Mouse (Mus musculus) thymus, postnatal 0 days (tissue): ENCODE measurements around the gene Igfn1. TPM values are rescaled to one million over a fixed set of nuclear protein-coding genes. Genes with fewer than 3 reads are reported as not detected.

Source experiments
- DNase-seq: peaks from one replicate; pipeline ENCODE4 v3.0.0-alpha.2; 2015; ENCODE audit warnings: low spot score
- polyA plus RNA-seq: library from polyadenylated mRNA; unstranded; fragments of >200 nt; fragmentation: Nextera tagmentation; extraction: Ambion mirVana; gene quantifications from 2 replicates; pipeline ENCODE4 v1.2.1, GENCODE M21; 2015

The Igfn1 gene
- polyA plus RNA-seq, 1 experiment from 2014 or later: 0.10 TPM

DNA sequence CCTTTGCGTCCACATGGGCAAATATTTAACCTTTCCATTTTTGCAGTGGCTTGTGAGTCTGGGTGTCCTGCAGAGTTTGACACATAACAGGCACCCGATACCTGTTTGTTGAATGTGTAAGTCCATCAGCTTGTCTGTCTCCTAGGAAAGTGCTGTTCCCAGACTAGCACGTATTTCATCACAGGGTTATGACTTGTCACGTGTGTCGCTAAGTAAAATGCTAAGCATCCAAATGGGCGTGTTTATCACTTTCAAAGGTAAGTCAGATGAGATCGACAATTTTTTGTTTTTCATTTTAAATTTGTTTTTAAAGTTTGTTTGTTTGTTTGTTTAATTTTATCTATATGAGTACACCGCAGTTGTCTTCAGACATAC is 2.0 kb upstream of the Igfn1 start:
- no peak for DNase-seq

DNA sequence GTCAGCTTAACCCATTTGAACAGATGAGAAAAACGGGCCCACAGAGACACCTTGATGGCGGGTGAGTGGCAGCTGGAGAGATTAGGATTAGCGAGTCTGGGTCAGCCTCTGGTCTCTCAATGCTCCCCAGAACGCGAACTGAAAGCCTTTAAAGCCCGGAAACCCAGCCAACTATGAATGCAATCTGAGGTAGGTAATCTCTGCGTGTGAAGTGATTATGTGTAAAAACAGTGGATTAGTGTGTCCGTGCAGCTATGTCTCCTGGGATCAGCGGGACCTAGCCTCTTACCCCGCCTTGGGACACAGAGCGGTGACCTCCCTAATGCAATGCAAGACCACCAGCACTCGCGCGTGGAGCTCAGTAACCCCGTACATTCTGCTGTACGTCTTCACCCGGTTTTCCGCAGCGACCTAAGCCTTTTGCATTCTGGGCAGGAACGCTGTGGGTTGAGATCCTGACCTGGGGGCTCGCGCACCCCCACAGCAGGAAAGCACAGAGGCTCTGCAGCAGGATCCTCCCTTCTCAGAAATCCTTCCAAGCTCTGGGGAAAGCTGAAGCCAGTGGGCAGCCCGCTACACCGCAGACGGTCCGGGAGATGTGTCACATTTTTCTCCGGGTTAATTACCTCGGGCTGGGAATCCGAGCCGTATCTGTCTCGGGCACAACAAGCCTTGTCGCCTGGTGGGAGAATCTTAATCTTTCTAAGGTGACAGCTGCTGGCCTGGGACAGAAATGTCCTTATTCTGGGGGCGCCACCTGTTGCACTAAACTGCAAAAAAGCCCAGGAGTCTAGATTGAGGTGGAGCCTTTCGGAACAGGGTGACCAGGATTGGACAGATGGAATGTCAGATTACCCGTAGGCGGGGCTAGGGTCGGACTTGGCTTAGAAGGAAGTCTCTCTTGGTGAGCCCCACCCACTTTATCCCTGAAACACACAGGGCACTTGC is 1.3 kb upstream of the Igfn1 start, which contains the start of gene Tmem9:
Tmem9 (plus strand) TSS at position 940 of the 948 bp plus-strand sequence.
- peak; percentile 9 for DNase-seq

DNA sequence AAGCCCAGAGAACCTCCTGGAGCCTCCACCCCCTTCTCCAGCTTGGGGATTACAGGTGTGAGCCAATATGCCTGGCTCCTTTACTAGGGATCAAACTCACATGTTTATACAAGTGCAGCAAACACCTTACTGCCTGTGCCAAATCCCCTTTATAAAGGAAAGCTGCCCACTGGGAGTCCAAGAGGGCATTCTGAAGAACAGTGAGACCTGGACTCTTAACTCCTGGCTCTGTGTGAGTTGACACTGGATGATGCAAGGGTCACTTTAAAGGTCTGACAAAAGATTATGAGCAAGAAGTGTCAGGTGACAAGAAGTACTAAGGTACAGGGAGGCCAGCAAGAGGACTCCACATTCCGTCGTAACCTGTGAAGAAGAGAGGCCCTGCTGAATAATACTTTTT is 4.7 kb downstream of the Igfn1 start:
- DNase-seq: no peak

DNA sequence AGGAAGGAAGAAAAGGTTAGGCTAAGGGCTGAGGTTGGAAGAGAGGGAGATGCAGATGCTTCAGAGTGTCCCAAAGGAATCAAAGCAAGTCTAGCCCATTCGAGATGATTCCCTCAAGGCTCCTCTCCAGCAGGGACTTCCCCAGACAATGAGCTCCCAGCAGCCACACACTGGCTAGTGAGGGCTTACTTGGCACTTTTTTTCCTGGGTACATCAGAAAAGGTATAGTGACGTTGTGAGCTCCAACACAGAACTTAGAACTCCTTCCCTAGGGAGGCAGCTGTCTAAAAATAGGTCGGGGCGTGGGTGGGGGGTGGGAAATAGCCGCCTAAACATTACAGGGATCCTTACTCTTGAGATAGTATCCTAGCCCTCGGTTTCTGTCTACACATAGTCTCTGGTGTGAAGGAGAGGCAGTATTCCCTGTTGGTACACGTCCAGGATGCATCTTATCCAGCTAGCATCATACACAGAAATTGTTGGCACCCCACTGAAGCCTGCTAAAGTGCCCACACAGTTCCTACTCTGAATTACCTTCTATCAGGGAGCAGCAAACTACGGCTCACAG is 6.3 kb downstream of the Igfn1 start:
- no peak for DNase-seq

DNA sequence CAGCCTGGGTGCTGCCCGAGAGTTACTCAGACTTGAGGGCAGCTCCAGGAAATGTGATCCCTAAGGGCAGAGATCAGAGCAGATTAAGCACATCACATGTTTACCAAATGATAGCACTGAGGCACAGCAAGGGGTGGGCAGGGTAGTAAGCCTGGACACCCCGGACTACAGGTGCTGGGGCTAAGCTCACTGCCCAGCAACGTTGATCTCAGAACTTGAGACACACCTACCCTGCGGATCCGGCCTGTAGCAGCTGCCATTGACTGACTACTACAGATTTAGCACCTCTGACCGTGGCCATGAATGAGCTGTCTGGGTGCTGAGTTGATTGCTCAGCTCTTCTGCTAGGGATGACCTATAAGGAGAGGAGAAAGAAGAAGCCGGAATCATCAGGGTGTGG is 8.6 kb downstream of the Igfn1 start:
- no peak for DNase-seq

DNA sequence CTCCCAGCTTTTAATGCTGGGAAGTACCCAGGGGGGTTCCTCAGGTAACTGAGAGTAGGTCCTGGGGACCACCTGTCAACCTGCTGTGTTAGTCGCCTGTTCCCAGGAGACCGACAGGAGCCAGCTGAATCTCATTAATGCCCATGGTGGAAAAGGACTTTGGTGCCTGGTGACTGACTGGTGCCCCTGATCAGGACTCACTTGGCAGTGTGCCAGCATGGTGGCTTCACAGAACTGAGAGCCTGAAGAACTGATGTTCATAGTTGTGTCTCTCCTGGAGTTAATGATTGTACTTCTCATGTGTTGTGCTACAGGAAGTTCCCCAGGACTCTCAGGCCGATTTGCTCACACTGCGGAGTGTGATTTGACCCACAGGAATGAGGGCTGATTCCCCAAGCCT is 12.7 kb downstream of the Igfn1 start:
- DNase-seq: no peak

DNA sequence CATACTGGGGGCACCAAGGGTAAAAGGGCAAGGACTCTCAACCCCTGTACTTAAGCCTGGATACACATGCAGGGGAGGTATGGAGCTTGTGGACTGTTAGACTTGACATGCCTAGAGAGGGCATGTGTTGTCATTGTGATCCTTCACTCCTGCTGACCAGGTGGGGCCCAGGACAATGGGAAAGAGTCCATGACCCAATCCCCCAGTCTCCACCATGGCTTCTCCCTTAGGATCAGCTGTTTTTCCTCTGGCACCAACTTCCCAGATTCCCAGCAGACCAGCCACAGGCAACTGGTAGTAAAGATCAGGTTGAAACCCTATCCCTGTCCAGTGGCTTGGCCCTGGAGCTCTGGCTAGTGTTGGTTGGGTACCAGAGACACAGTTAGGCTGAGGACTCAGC is 16.3 kb downstream of the Igfn1 start:
- DNase-seq: no peak

DNA sequence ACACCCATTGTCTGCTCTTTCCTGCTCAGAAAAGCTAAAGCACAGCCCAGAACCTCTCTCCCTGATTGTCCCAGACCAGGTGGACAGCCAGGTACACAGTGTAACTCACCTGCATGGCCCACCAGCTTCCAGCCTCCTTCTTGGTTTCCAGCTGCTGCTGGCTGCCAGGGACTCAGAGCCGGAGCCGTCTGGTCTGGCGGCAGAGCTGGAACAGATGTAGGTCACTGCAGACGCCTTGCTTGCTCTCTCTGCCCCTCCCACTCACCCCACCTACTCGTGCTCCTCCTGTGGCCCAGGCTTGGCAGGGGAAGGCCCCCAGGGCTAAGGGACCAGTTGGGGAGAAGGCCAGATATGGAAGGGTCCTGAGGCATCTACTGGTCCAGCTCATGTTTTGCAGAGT is 22.0 kb downstream of the Igfn1 start:
- no peak for DNase-seq

DNA sequence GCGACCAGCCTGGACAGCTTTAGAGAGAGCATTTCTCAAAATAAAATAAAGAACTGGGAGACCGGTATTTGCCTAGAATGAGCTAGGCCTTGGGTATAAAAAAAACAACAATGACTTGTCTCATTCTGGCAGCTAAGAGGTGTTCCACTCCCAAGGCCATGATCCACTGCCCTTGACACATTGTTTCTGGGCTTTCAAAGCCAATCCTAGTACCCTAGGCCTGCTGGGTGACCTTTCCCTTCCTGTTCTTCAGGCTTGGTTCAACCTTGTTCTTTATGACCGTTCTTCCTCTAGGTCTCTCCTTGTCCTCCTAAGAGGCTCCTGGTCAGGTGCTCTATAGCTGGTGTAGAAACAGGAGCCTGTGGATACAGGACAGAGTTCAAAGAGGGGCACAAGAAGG is 33.6 kb downstream of the Igfn1 start:
- no peak for DNase-seq

DNA sequence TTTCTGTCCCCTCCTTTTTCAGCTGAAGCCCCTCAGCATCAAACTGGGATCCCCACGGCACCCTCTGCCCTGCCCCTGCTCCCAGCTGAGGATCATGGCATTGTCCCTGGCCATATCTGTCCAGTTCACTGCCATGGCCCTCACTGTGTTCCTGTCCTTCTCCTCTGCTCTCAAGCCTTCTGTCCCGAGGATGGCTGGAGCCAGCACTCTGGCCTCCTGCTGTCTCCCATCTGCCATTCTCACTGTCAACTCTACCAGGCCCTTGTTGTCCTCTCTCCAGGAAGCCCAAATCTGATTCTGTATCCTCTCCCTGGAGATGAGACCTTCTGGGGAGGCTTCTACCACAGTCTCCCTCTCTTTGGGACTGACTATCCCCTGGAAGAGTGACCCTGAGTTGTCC is 35.7 kb downstream of the Igfn1 start:
- no peak for DNase-seq

DNA sequence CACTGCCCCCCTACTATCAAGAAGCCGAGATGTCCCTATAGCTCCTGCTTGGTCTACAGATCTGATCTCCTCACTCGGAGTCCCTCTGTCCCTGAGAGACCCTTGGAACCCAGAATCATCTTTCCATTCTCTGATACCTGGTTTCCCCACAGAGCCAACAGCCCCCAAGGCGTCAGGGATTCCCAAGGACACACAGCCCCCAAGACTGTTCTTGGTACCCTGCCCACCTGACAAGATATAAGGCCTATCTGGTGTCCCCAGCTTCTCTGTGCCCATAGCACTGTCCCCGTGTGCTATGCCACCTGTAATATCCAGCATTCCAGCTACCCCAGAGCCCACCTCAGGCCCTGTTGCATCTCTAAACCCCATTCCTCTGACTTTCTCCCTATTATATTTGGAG is 38.4 kb downstream of the Igfn1 start:
- DNase-seq: no peak

DNA sequence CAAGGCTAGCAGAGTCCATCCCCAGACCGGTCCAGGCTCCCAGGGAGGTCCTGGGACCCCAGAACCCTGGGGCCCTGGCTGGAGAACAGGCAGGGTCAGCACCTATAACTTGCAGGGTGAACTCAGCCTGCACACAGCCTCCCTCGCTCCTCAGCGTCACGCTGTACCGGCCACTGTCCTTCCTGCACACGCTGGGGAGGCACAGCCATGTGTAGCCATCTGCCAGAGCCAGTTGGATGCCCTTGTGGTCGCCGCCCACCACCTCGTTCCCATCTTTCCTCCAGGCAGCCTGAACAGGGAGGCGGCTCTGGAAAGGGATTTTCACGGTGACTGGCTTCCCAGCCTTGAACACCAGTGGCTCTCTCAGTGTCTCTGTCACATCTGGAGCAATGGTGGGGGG is 41.6 kb downstream of the Igfn1 start:
- DNase-seq: no peak

DNA sequence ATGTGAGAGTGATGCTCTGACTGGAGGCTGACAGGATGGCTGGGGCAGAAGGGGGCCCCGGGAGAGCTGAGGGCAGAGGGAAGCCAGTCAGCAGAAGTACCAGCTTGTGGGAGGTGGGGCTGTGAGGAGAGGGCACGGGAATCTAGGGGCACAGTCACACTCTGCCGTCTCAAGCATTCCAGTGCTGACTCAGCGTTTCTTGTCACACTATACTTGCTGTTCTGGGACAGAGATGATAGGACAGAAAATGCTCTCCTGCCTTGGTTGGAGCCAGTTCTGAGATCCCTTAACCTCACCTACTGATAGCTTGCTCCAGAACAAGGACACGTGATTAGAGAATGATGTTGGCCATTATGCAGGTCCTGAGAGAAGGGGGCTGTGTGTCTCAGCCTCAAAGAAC is 43.0 kb downstream of the Igfn1 start:
- DNase-seq: no peak

DNA sequence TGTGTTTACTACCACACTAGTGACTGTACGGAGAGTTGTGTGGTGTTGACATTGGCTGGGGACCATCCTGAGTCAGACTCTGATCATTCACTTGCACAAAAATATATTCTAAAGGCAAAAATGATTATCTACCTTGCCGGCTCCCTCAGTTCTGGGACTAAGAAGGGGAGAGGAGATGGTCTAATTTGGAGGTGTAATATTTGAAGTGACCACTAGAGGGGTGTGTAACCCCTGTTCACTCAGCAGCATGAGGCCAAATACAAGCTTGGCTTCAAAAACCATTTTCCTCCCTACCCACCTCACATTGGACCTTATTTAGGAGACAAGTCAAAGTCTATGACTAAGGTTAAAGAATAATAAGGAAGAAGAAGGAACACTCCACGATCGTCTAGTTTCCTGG is 47.7 kb downstream of the Igfn1 start:
- DNase-seq: peak; percentile 42

DNA sequence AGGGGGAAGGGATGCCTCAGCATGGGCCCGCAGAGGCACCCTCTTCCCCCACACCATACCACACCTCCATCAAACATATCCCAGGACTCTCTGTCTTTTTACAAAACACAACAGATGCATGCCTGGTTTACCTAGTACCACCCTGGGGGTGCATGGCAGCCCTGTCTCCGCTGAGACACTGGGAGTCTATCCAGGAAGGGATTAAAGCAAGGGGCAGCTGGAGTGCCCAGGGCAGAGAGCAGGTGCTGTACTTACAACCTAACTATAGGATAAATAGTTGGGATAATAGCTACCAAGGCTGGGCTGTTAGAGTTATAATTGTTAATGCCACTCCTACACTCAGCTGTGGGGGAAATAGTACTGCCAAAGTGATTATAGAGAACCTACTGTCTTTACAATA is 57.3 kb downstream of the Igfn1 start:
- no peak for DNase-seq

DNA sequence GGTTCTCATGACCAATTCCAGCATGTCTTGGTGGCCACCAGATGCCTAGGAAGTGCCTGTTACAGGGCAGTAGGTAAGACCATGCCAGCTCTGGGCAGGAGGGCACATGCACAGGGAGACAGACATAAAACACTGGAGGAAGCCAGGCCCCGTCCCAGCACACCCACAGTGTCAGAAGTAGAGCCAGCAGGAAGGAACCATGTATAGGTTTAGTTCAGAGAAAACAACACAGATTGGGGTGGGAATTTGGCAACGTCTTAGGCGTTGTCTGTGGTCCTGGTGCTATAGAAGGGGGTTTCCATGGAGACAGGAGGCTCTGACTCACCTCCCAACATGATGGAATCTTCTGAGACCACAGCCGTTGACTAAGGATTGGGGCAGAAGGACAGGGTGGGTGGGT is 59.9 kb downstream of the Igfn1 start:
- no peak for DNase-seq

DNA sequence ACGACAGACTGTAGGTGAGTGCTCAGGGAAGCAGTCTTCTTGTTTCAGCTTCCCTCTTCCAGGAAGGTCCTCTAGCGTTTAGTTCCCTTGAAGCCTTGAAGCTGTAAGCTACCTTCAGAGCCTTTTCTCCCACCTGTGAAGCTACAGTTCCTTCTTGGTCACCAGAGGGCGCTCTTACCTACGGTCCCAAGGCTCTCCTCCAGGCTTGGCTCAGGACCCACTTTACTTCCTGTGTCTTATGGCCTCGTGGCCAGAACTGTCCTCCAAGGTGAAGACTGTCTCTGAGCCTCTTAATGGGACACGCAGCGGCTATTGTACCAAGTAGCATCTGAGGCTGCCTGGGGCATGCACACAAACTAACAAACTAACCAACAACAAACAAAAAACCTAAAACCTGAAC is 60.4 kb downstream of the Igfn1 start:
- peak; percentile 64 for DNase-seq

DNA sequence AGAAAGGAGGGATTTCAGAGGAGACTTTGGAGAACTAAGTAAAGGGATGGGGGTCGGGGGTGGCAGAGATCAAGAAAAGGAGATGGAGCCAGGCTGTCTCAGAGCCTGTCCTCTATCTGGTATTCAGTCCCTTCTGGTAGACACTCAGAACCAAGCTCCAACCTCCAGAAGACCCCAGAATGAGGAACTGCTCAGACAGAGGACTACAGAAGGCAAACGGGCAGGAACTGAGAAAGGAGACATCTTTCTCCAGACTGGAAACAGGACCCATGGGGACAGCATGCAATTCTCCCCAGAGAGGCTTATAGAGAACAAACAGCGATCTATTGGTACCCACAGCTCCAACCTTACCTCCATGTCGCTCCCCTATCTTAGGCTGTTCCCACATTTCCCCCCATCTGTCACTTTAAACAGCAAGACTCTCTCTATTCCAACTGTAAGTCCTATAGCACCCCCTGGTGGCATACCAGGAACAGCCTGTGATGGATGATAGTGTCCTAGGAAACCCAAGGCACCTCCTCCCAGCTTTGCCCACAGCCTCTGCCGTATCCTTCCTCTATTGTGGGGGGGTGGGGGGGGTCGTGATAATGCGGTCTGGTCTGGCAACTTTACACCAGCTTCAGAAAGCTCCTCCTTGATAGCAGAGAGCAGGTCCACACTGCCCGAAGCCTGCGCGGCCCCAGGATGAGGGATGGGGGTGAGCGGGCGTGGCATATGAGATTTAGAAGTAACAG is 61.4 kb downstream of the Igfn1 start:
- DNase-seq: peak; percentile 67

DNA sequence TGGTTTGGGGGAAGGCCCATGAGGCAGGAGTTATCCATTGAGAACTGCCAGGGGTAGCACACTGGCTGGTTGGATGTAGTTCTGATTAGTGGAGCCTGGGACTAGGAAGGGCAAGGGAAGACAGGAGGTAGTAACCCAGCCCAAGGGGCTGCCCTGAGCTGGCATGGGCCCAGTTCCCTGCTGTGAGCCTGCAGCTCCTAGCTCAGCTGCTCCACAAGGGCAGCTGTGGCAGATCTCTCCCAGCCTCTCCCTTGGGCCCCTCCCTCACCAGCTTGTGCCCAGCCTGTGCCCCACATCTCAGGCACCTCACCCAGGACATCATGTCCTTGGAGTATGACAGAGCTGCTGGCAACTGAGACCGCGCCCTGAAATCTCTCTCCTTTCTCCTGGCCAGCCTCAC is 62.4 kb downstream of the Igfn1 start:
- DNase-seq: no peak

DNA sequence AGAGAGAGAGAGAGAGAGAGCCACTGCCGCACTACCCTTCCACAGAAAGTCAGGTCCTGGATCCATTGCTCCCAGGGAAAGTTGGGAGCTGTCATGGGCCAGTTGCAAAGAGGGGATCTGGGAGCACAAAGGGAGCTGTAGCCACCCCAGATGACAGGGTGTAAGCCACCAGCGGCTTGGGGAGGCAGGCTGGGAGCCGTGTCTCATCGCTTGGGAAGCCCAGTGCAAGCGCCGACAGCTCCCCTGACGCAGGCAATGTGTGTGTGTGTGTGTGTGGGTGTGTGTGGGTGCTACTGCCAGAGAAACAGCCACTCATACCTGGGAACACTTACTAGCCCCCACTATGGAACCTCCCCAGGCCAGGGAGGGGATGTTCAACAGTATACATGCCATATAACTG is 64.0 kb downstream of the Igfn1 start:
- DNase-seq: no peak

DNA sequence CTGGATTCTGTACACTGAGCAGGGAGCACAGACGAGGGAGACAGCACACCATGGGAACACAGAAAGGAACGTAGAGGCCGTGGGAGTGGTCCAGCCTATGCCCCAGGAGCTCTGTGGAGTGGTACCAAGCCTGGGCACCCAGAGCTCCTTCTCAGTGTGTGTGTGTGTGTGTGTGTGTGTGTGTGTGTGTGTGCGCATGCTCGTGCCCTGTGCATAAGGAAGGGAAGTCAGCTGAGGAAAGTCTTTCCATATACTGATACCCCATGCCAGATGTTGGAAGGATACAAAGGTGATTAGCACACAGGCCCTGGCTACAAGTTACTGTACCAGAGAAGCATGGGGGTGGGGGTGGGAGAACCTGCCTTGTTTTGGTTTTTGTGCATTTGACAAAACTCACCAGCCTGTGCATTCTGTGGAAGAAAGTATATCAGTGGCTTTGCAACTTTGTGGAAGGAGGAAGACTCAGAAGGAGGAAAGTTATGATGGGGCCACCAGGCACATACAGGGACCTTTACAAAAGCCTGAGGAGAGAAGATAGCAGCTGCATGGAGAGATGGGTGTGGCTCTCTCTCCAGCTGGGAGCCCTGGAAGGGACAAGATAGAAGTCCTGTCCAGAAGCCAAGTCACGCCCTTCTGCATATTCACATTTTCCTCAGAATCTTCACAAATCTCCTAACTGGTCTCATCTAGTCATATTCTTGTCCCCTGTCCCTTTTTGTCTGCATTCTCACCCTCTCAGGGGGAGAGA is 64.7 kb downstream of the Igfn1 start:
- no peak for DNase-seq

DNA sequence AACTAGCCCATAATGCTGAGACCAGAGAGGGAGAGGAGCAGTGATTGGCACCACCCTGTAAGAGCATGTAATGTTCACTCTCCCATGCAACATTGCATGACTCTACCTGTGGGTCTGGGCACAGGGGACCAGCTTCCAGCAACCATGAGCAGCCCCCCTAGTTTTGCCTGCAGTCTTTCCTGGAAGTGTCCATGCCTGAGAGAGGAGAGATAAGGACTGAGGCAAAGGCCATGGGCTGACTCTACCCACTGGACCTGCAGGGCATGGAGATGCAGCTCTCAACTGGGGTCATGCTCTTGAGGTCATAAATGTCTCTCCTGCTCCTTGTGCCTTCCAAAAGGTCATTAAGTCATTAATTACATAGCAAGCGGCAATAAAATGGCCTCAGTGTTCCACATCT is 70.1 kb downstream of the Igfn1 start:
- DNase-seq: no peak
